Mouse (Mus musculus): ENCODE measurements around the gene Spag5. TPM values are rescaled to one million over a fixed set of nuclear protein-coding genes. Genes with fewer than 3 reads are reported as not detected.

The Spag5 gene
- 5.1 and 7.5 TPM in 2 replicates for polyA plus RNA-seq (2012; rRNA removed)

DNA sequence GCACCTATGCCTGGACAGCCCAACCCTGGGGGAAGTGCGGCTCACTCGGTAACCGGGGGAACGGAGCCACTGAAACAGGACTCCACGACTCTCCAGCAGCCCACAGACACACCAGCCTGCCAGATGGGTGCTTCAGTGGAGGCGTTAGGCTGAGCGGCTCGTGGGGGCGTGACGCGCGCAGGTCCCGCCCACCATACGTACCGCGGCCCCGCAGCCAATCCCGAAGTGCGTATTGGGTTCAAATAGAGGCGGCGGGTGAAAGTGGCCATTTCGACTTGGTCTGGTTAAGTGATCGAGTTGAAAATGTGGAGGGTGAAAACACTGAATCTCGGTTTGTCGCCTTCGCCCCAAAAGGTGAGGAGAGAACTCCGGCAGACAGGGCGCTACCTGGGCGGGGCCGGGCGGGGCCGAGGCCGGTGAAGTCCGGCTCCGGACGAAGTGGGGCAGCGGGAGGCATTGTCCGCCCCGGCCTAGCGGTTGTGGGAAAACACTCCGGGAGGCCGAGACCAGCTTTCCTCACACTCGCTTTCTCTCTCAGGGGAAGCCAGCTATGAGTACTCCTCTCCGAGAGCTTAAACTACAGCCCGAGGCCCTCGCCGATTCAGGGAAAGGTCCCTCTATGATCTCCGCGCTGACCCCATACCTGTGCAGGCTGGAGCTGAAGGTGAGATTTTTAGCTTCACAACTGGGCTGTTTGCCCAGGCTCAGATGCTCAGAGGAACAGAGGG, at the start of gene Spag5:
Gene Spag5, plus strand, starts transcription at position 173 of the 728 bp plus-strand sequence.
- peak within 1 kb of the TSS; percentile 80 for H3K4me3 ChIP-seq (ENCODE audit: low read depth, low read length)
- H3K27me3 ChIP-seq (ENCODE audit: control insufficient read depth, insufficient read depth, low read length), result no peaks in the 10 kb centered on the region
- peaks cover 4% of the 10 kb centered on the region; the same call in 1 of the 2 replicates for H3K36me3 ChIP-seq (ENCODE audit: control insufficient read depth, insufficient read depth, low read length)
- no peak within 1 kb of the TSS for H3K27ac ChIP-seq (ENCODE audit: insufficient read depth, low read depth, low read length)
- H3K4me1 ChIP-seq (ENCODE audit: control insufficient read depth, insufficient read depth, insufficient read length, low read length), result peaks cover 2% of the 10 kb centered on the region; the same call in 1 of the 2 replicates
- TF ChIP-seq POLR2A (IDR thresholded peaks at IDR 0.05; ENCODE audit: low read depth, low read length) (no peak), CTCF (IDR thresholded peaks at IDR 0.05; ENCODE audit: extremely low read depth, insufficient read length, insufficient replicate concordance, low read depth, low read length) (no peak)
- WGBS, result under 1% methylated on average over 49 of the region's 49 CpGs

DNA sequence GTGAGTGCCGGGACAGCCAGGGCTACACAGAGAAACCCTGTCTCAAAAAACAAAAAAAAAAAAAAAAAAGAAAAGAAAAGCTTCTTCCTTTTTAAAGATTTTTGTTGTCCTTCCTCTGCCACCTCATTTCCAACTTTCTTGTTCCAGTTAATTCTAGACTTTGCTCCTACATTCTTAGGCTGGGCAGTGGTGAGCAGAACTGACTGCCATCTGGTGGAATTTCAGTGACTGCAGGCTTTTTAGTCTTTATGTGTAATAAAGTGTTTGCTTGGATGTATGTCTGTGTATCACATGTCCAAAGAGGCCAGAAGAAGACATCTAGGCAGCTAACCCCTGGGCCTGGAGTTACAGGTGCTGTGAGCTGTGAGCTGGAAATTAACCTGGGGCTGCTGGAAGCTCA, 44.7 kb upstream of the Spag5 start:
- no peak for TF ChIP-seq CTCF (IDR thresholded peaks at IDR 0.05; ENCODE audit: extremely low read depth, insufficient read length, insufficient replicate concordance, low read depth, low read length)
- TF ChIP-seq POLR2A (IDR thresholded peaks at IDR 0.05; ENCODE audit: low read depth, low read length), result no peak
- Histone ChIP-seq H3K27ac (ENCODE audit: insufficient read depth, low read depth, low read length) (no peak overlapping the region), H3K4me3 (ENCODE audit: low read depth, low read length) (no peak overlapping the region), H3K27me3 (ENCODE audit: control insufficient read depth, insufficient read depth, low read length) (no peaks in the 10 kb centered on the region), H3K36me3 (ENCODE audit: control insufficient read depth, insufficient read depth, low read length) (peaks cover 16% of the 10 kb centered on the region), H3K4me1 (ENCODE audit: control insufficient read depth, insufficient read depth, insufficient read length, low read length) (peaks cover 8% of the 10 kb centered on the region; the same call in 1 of the 2 replicates)
- WGBS, result 93% methylated on average over 1 of the region's 1 CpGs

DNA sequence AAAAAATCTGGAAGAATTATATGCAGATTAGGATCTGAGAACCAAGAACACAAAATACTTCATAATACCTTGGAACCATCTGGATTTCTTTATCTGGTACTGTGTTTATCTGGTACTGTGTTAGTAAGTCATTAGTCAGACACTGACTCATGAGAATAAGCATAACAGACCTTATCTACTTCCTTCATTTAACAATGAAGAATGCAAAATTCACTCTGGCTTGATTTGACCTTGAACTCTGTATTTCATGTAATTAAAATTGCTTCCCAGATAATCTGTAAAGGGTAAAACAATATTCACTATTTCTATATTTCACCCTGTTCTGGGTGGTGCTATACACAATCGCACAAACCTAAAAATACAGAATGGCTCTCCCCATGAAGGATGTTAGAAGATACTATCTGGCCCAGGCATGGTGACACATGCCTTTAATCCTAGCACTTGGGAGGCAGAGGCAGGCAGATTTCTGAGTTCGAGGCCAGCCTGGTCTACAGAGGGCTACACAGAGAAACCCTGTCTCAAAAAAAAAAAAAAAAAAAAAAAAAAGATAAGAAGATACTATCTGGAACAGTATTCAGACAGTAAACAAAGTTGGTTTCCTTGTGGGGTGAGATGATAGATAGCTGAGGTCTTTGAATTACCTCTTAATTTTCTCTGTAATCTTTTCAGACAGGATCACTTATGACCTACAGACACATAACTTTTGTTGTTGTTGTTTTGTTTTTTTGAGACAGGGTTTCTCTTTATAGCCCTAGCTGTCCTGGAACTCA, 40.7 kb upstream of the Spag5 start:
- TF ChIP-seq POLR2A (IDR thresholded peaks at IDR 0.05; ENCODE audit: low read depth, low read length), result no peak
- no peak for TF ChIP-seq CTCF (IDR thresholded peaks at IDR 0.05; ENCODE audit: extremely low read depth, insufficient read length, insufficient replicate concordance, low read depth, low read length)
- Histone ChIP-seq H3K4me3 (ENCODE audit: low read depth, low read length) (peak overlapping the region; percentile 45; the same call in 1 of the 2 replicates), H3K4me1 (ENCODE audit: control insufficient read depth, insufficient read depth, insufficient read length, low read length) (peaks cover 8% of the 10 kb centered on the region; the same call in 1 of the 2 replicates), H3K27ac (ENCODE audit: insufficient read depth, low read depth, low read length) (peak overlapping the region; percentile 65), H3K27me3 (ENCODE audit: control insufficient read depth, insufficient read depth, low read length) (no peaks in the 10 kb centered on the region), H3K36me3 (ENCODE audit: control insufficient read depth, insufficient read depth, low read length) (peaks cover 20% of the 10 kb centered on the region)
- WGBS, result 69% methylated on average over 2 of the region's 2 CpGs

DNA sequence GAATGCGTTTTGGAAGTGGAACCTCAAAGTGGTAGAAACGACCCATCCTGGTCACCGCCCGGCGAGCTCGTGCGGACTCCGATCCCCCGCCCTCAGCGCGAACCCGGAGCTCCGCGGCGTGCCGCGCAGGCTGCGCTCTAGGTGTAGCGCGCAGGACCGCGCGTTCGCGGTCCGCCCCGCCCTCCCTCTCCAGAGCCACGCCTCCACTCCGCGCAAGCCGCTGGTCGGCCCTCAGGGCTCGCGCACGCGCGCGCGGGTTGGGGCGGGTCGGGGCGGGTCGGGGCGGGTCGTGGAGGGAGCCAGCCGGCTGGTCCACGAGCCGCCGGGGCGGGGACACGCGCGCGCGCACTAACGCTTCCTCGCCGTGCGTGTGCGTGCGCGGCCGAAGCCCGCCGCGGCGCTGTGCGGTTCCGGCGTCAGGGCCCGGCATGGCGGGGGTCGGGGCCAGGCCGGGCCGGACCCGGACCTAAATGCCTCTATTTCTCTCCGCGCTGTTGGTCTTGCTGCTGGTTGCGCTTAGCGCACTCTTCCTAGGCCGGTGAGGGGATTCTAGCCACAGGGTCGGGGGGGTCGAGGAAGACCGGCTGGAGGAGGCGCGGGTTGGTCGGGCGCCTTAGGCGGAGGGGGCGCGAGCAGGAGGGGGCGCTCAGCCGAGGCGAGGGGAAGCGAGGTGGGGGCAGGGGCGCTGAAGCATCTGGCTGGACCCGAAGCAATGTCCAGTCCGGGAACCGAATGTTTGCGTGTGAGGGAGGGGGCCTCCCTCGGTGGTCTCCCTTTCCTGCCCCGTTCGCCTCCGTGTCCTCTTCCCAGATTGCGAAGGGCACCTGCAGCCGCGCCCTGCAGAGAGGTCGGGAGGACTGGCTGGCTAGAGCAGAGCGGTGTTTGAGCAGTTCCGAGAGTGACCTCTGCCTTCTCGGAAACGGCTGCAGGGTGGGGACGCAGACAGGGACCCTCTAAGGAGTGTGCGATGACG, 39.7 kb upstream of the Spag5 start, which contains the start of gene 2610507B11Rik:
Gene 2610507B11Rik, plus strand, starts transcription at position 373 of the 973 bp plus-strand sequence.
- no peak for TF ChIP-seq CTCF (IDR thresholded peaks at IDR 0.05; ENCODE audit: extremely low read depth, insufficient read length, insufficient replicate concordance, low read depth, low read length)
- peak; percentile 73 for TF ChIP-seq POLR2A (IDR thresholded peaks at IDR 0.05; ENCODE audit: low read depth, low read length)
- H3K36me3 ChIP-seq (ENCODE audit: control insufficient read depth, insufficient read depth, low read length), result peaks cover 28% of the 10 kb centered on the region
- no peaks in the 10 kb centered on the region for H3K27me3 ChIP-seq (ENCODE audit: control insufficient read depth, insufficient read depth, low read length)
- WGBS, result 1% methylated on average over 114 of the region's 115 CpGs
- H3K4me1 ChIP-seq (ENCODE audit: control insufficient read depth, insufficient read depth, insufficient read length, low read length), result peaks cover 6% of the 10 kb centered on the region; the same call in 1 of the 2 replicates
- H3K27ac ChIP-seq (ENCODE audit: insufficient read depth, low read depth, low read length), result peak within 1 kb of the TSS; percentile 65
- peak within 1 kb of the TSS; percentile 90 for H3K4me3 ChIP-seq (ENCODE audit: low read depth, low read length)

DNA sequence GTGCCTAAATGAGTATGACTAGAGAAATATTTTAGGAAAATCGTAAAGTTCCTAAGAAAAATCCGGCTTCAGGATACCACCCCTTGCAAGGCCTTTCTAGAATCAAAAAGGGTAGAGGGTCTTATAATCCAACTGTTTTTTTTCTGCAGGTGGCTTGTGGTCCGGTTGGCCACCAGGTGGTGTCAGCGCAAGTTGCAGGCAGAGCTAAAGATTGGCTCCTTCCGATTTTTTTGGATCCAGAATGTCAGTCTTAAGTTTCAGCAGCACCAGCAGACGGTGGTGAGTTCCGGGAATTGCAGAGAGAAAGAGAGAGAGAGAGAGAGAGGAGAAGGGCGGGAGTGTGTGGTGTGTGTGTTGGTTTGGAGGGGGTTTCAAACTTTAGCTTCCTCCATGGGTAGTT, 38.8 kb upstream of the Spag5 start:
- Histone ChIP-seq H3K36me3 (ENCODE audit: control insufficient read depth, insufficient read depth, low read length) (peaks cover 35% of the 10 kb centered on the region), H3K4me3 (ENCODE audit: low read depth, low read length) (peak overlapping the region; percentile 43), H3K27me3 (ENCODE audit: control insufficient read depth, insufficient read depth, low read length) (no peaks in the 10 kb centered on the region), H3K4me1 (ENCODE audit: control insufficient read depth, insufficient read depth, insufficient read length, low read length) (peaks cover 6% of the 10 kb centered on the region; the same call in 1 of the 2 replicates), H3K27ac (ENCODE audit: insufficient read depth, low read depth, low read length) (no peak overlapping the region)
- 2% methylated on average over 8 of the region's 8 CpGs for WGBS
- TF ChIP-seq POLR2A (IDR thresholded peaks at IDR 0.05; ENCODE audit: low read depth, low read length), result no peak
- TF ChIP-seq CTCF (IDR thresholded peaks at IDR 0.05; ENCODE audit: extremely low read depth, insufficient read length, insufficient replicate concordance, low read depth, low read length), result peak; percentile 69; the same call in 1 of the 2 replicates

DNA sequence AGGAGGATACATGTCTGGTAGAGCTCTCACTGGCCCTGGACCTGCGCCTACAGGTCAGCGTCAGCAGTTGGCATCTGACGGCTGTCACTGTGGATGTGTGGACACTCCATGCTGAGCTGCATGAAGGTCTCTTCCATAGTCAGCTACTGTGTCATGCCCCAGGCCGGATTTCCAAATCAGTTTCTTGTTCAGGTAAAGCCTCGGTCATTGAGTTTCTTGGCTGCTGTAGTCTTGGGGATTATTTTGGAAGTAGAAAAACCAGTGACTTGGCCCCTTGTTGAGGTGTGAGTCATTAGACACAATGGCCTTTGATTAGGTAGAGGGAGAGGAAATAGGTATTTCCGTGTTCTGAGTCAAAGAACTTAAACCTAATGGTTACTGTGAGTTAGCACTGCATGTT, 35.8 kb upstream of the Spag5 start:
- Histone ChIP-seq H3K27ac (ENCODE audit: insufficient read depth, low read depth, low read length) (no peak overlapping the region), H3K4me3 (ENCODE audit: low read depth, low read length) (no peak overlapping the region), H3K4me1 (ENCODE audit: control insufficient read depth, insufficient read depth, insufficient read length, low read length) (peaks cover 2% of the 10 kb centered on the region; the same call in 1 of the 2 replicates), H3K27me3 (ENCODE audit: control insufficient read depth, insufficient read depth, low read length) (no peaks in the 10 kb centered on the region), H3K36me3 (ENCODE audit: control insufficient read depth, insufficient read depth, low read length) (peaks cover 60% of the 10 kb centered on the region)
- TF ChIP-seq POLR2A (IDR thresholded peaks at IDR 0.05; ENCODE audit: low read depth, low read length), result no peak
- no peak for TF ChIP-seq CTCF (IDR thresholded peaks at IDR 0.05; ENCODE audit: extremely low read depth, insufficient read length, insufficient replicate concordance, low read depth, low read length)
- 88% methylated on average over 6 of the region's 6 CpGs for WGBS

All from small intestine, adult 2 months (tissue).